ENCODE assay signal across 21 mouse cellular contexts in the genomic region with DNA sequence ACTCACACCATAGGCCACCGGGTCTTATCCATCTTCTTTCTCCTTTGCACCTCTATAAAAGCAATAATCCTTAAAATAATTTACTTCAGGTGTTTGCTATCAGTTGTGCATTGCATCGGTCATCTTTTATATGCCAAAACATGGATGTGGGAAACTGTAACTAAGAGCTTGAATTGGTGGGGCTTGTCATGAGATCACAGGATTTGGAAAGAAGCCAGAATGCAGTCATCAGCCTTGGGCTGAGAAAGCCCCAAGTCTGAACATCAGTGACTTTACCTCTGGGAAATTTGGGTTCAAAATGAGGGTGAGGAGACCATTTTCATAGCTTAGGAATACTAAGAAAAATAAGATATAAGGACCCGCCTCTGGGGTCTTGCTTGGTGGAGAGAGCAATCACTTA. TPM values are rescaled to one million over a fixed set of nuclear protein-coding genes. Genes with fewer than 3 reads are reported as not detected.
DNase-seq lines count a peak whose midpoint lies in the region; ATAC-seq lines count a peak whose summit lies in the region.
"Had no signal": no experiment of that assay in that cellular context is flagged by ENCODE, and none has a peak within 500 bp of the region (broad histone marks: within the 10 kb centered on the region; RNA-seq: fewer than 3 reads in every experiment).

No protein-coding gene starts in this region.

- H3K4me2 ChIP-seq in embryonic facial prominence, embryonic 14.5 days (ENCODE audit: low read depth, low read length) = no peak overlapping the region
- H3K4me2 ChIP-seq in heart, embryonic 14.5 days (ENCODE audit: low read length) = peak overlapping the region; percentile 27; the same call in 1 of the 2 replicates
- H3K4me2 ChIP-seq: embryonic facial prominence, embryonic 12.5 days; forebrain, embryonic 13.5 days; hindbrain, embryonic 12.5 days had no signal

- WGBS in embryonic facial prominence, embryonic 14.5 days = 71% methylated on average over 3 of the region's 3 CpGs
- 88% methylated on average over 3 of the region's 3 CpGs for WGBS in embryonic facial prominence, embryonic 10.5 days
- 35% methylated on average over 3 of the region's 3 CpGs for WGBS in heart, embryonic 14.5 days

- H3K4me1 ChIP-seq in embryonic facial prominence, embryonic 14.5 days (ENCODE audit: control insufficient read depth, insufficient read depth, low read length) = no peaks in the 10 kb centered on the region; the same call in 1 of the 2 replicates
- peaks cover 14% of the 10 kb centered on the region for H3K4me1 ChIP-seq in embryonic facial prominence, embryonic 10.5 days
- H3K4me1 ChIP-seq in heart, embryonic 14.5 days (ENCODE audit: control insufficient read depth in 2 of 2, insufficient read depth in 2 of 2, low read length in 2 of 2) = peaks cover 4 to 15% of the 10 kb centered on the region in 2 experiments

- no peak for ATAC-seq in embryonic facial prominence, embryonic 14.5 days (ENCODE audit: low read depth)
- ATAC-seq in heart, embryonic 14.5 days (ENCODE audit: insufficient number of reproducible peaks, insufficient read depth, low FRiP score, low read depth) = no peak
- ATAC-seq: forebrain, embryonic 13.5 days; hindbrain, embryonic 16.5 days; inflammation-experienced regulatory T-cells, adult 6 months; intestine, postnatal 0 days had no signal

- H3K9ac ChIP-seq in embryonic facial prominence, embryonic 14.5 days (ENCODE audit: low read depth, low read length) = no peak overlapping the region
- no peak overlapping the region for H3K9ac ChIP-seq in heart, embryonic 14.5 days (ENCODE audit: low read length)
- H3K9ac ChIP-seq: embryonic facial prominence, embryonic 12.5 days; forebrain, embryonic 13.5 days; hindbrain, embryonic 12.5 days had no signal

- no peak overlapping the region for H3K27ac ChIP-seq in embryonic facial prominence, embryonic 14.5 days (replicated peaks; ENCODE audit: low read depth, low read length)
- no peak overlapping the region for H3K27ac ChIP-seq in embryonic facial prominence, embryonic 10.5 days (replicated peaks)
- H3K27ac ChIP-seq in heart, embryonic 14.5 days (replicated peaks in 1 of 2; ENCODE audit: control insufficient read depth in 1 of 2, insufficient read depth in 1 of 2, low read depth in 2 of 2, low read length in 2 of 2) = peak overlapping the region in 1 of 2 experiments; percentile 37; a peak in 2 of 4 replicates
- H3K27ac ChIP-seq: embryonic facial prominence, embryonic 12.5 days; forebrain, embryonic 13.5 days; gastrocnemius, adult 2 months; hindbrain, embryonic 12.5 days had no signal

- 0 out of 2 replicates have a peak, but pooled peaks cover 2% of the 10 kb centered on the region for H3K27me3 ChIP-seq in embryonic facial prominence, embryonic 14.5 days (replicated peaks; ENCODE audit: control insufficient read depth, insufficient read depth, low read length)
- peaks cover 24% of the 10 kb centered on the region for H3K27me3 ChIP-seq in embryonic facial prominence, embryonic 10.5 days (replicated peaks; ENCODE audit: low read depth, poor library complexity, severe bottlenecking)
- H3K27me3 ChIP-seq in heart, embryonic 14.5 days (ENCODE audit: control insufficient read depth, insufficient read depth, low read length) = no peaks in the 10 kb centered on the region

- no peak overlapping the region for H3K4me3 ChIP-seq in embryonic facial prominence, embryonic 14.5 days (ENCODE audit: low read depth, low read length)
- H3K4me3 ChIP-seq in embryonic facial prominence, embryonic 10.5 days = no peak overlapping the region
- no peak overlapping the region for H3K4me3 ChIP-seq in heart, embryonic 14.5 days (ENCODE audit: control insufficient read depth in 1 of 2, insufficient read depth in 1 of 2, low read depth in 1 of 2, low read length in 2 of 2)
- H3K4me3 ChIP-seq: embryonic facial prominence, embryonic 12.5 days; forebrain, embryonic 13.5 days; gastrocnemius, adult 2 months; hindbrain, embryonic 12.5 days had no signal

- H3K9me3 ChIP-seq in embryonic facial prominence, embryonic 14.5 days (ENCODE audit: control insufficient read depth, low read length) = no peaks in the 10 kb centered on the region
- H3K9me3 ChIP-seq in embryonic facial prominence, embryonic 10.5 days = no peaks in the 10 kb centered on the region
- no peaks in the 10 kb centered on the region for H3K9me3 ChIP-seq in heart, embryonic 14.5 days (ENCODE audit: control insufficient read depth, low read length)
- H3K9me3 ChIP-seq: embryonic facial prominence, embryonic 12.5 days; forebrain, embryonic 13.5 days; hindbrain, embryonic 12.5 days had no signal

- H3K36me3 ChIP-seq in embryonic facial prominence, embryonic 14.5 days (ENCODE audit: control insufficient read depth, insufficient read depth, low read length) = no peaks in the 10 kb centered on the region
- H3K36me3 ChIP-seq in embryonic facial prominence, embryonic 10.5 days (replicated peaks) = no peaks in the 10 kb centered on the region
- H3K36me3 ChIP-seq in heart, embryonic 14.5 days (ENCODE audit: control insufficient read depth, insufficient read depth, low read length) = no peaks in the 10 kb centered on the region
- H3K36me3 ChIP-seq: embryonic facial prominence, embryonic 12.5 days; hindbrain, embryonic 12.5 days had no signal

- peak; percentile 64 for DNase-seq in embryonic facial prominence, embryonic 14.5 days (ENCODE audit: low spot score)
- DNase-seq in embryonic facial prominence, embryonic 10.5 days (ENCODE audit: low spot score) = no peak
- DNase-seq in heart, adult 11 months = no peak
- DNase-seq in retina, postnatal 1 day = peak; percentile 15
- no peak for DNase-seq in retina, embryonic 14.5 days (ENCODE audit: low spot score)
- no peak for DNase-seq in right cerebral cortex, postnatal 14 days
- DNase-seq: cerebellum, adult 11 months; cerebellum, adult 8-10 months; cerebellum, postnatal 14 days; embryo, embryonic 11 days; gastrocnemius, adult 2 months; gastrocnemius, postnatal 25 days; heart, postnatal 10 days; heart, postnatal 4 days had no signal

RNA-seq across cellular contexts. Expression of a gene that starts 4.1 kb away (rescaled TPM):
- 49.8 and 57.3 TPM in 2 replicates for polyA plus RNA-seq in embryonic facial prominence, embryonic 14.5 days (2014; fragmentation: Nextera tagmentation; extraction: Ambion mirVana)
- polyA plus RNA-seq in embryonic facial prominence, embryonic 10.5 days (2016; fragmentation: Nextera tagmentation; extraction: Ambion mirVana) = 2.2 and 2.5 TPM in 2 replicates
- 22.9 and 24.3 TPM in 2 replicates for polyA plus RNA-seq in heart, embryonic 14.5 days (2014; fragmentation: Nextera tagmentation; extraction: Ambion mirVana)

Comparison
In these comparisons a context has a peak if more than half of its experiments do, and no peak if none do; other contexts are left out.
1. DNase-seq: peak in embryonic facial prominence, embryonic 14.5 days (single experiment) and retina, postnatal 1 day (single experiment); none in embryonic facial prominence, embryonic 10.5 days (single experiment), heart, adult 11 months (single experiment), retina, embryonic 14.5 days (single experiment) and right cerebral cortex, postnatal 14 days (single experiment).